Mouse (Mus musculus) heart, adult 2 months (tissue): Measurements from ENCODE around the gene Dhx15. TPM values are rescaled to one million over a fixed set of nuclear protein-coding genes. Genes with fewer than 3 reads are reported as not detected.

Experiments used
- DNase-seq, 2 experiments: peaks; one replicate each; pipeline ENCODE4 v3.0.0; 2021
- H3K27ac ChIP-seq: fragments of 200-600 bp; 2 replicates; pipeline ENCODE4 v1.8.1; 2022
- H3K27me3 ChIP-seq: fragments of 200-500 bp; 2 replicates; pipeline ENCODE4 v1.6.1; 2012; ENCODE audit warnings: mild to moderate bottlenecking, low read length, inconsistent platforms, mixed read lengths; ENCODE audit not compliant: control insufficient read depth, insufficient read depth
- H3K36me3 ChIP-seq: fragments of 200-500 bp; 2 replicates; pipeline ENCODE4 v1.6.1; 2012; ENCODE audit warnings: low read length, inconsistent platforms; ENCODE audit not compliant: control insufficient read depth, insufficient read depth
- H3K4me1 ChIP-seq: fragments of 200-500 bp; 2 replicates; pipeline ENCODE4 v1.6.1; 2011; ENCODE audit warnings: low read length; ENCODE audit not compliant: control insufficient read depth, insufficient read depth
- H3K4me3 ChIP-seq: fragments of 200-600 bp; 2 replicates; pipeline ENCODE4 v1.8.1; 2022
- H3K79me2 ChIP-seq: fragments of 200-500 bp; replicated peaks from 2 replicates; pipeline ENCODE4 v1.6.1; 2012; ENCODE audit warnings: mild to moderate bottlenecking, inconsistent platforms, low read length, moderate library complexity, mixed read lengths; ENCODE audit not compliant: control insufficient read depth, insufficient read depth
- H3K9ac ChIP-seq: fragments of 200-500 bp; 2 replicates; pipeline ENCODE4 v1.6.1; 2012; ENCODE audit warnings: low read depth, mild to moderate bottlenecking, control low read depth, inconsistent platforms, low read length, mixed read lengths
- CTCF ChIP-seq: fragments of 200-600 bp; IDR thresholded peaks from 2 replicates; pipeline ENCODE4 v1.8.1; 2022; ENCODE audit warnings: antibody characterized with exemption, mild to moderate bottlenecking, moderate library complexity
- EP300 ChIP-seq: fragments of 200-500 bp; IDR thresholded peaks from 2 replicates; pipeline ENCODE4 v1.6.1; 2011; ENCODE audit warnings: low read depth, low read length, control low read depth; ENCODE audit not compliant: insufficient read depth
- POLR2A ChIP-seq: fragments of 200-500 bp; IDR thresholded peaks from 2 replicates; pipeline ENCODE4 v1.6.1; 2011; ENCODE audit warnings: mild to moderate bottlenecking, low read depth, low read length, control low read depth; ENCODE audit not compliant: insufficient read depth
- WGBS: fragments of 180-500 bp; shearing (Covaris S2); methylation state at CpG from one replicate; pipeline ENCODE4 v1.1.7; 2018; 5-methylcytosine and 5-hydroxymethylcytosine counted together
- intact Hi-C: fragments of 180-260 bp; cut with DNase I; formaldehyde crosslinking; loops from one replicate; pipeline ENCODE4 v1.15.1; 2025
- polyA plus RNA-seq: library from polyadenylated mRNA; depleted of rRNA; stranded (reverse); fragments of >200 nt; gene quantifications from 2 replicates; pipeline ENCODE4 v1.2.3, GENCODE M21; 2012
- total RNA-seq, 2 experiments: library from RNA; stranded (reverse); gene quantifications; 2 replicates each; pipeline ENCODE4 v1.2.3; 2021

Dhx15 gene
- total and polyA plus RNA-seq, 3 experiments = 24.0 to 54.8 (median 54.1) TPM

DNA sequence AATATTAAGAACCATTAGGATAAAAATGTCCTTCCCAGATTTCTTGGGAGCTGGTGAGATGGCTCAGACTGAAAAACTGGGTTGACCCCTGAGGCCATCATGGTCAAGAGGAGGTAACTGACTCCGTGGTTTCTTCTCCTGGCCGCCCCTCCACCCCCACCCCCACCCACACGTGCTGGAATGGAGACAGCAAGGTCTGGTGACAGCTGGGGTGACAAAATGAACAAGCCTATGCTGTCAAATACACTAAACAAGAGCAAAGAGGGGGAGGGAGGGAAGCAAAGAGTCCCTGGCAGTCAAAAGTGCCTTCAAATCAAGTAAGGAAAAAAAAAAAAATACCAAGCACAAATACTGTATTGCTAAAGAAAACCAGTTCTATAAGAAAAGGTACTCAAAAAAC lies 2.1 kb downstream of the Dhx15 start:
- no peak overlapping the region for H3K9ac ChIP-seq
- DNase-seq = no peak
- H3K27ac ChIP-seq = no peak overlapping the region
- intact Hi-C loops = no loop called here
- peaks cover 29% of the 10 kb centered on the region for H3K36me3 ChIP-seq
- TF ChIP-seq POLR2A = no peak
- no peak for TF ChIP-seq CTCF
- TF ChIP-seq EP300 = no peak
- H3K27me3 ChIP-seq = no peaks in the 10 kb centered on the region
- H3K4me1 ChIP-seq = peaks cover 14% of the 10 kb centered on the region
- peaks cover 9% of the 10 kb centered on the region for H3K79me2 ChIP-seq
- 15% methylated on average over 3 of the region's 3 CpGs for WGBS
- H3K4me3 ChIP-seq = peak overlapping the region; percentile 92

GRCm38 (mm10) chr5:52177326-52177725 lies 13.0 kb downstream of the Dhx15 start:
- no peak for DNase-seq
- Histone ChIP-seq H3K36me3 (peaks cover 26% of the 10 kb centered on the region), H3K27me3 (no peaks in the 10 kb centered on the region), H3K4me1 (no peaks in the 10 kb centered on the region; the same call in 1 of the 2 replicates), H3K4me3 (no peak overlapping the region), H3K27ac (no peak overlapping the region), H3K9ac (no peak overlapping the region), H3K79me2 (no peaks in the 10 kb centered on the region)
- 85% methylated on average over 1 of the region's 1 CpGs for WGBS
- intact Hi-C loops = no loop called here
- TF ChIP-seq POLR2A (no peak), EP300 (no peak), CTCF (no peak)

DNA sequence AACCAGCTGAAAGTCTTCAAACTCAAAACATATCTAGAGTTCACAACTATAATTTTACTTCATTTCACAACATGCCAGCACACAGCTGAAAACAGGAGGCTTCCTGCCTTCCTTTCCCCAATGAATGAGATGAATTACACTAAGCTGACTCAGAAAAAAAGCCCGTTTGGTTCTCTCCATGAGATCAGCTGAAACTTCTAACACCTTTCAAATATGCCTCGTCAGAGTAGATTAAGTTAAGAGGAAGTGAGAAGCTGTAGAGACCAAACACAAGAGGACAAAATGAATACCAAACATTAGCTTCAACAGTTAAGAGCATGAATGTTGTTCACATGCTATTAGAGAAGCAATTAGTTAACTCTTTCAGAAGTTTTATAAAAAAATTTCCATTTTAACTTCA lies 21.8 kb downstream of the Dhx15 start:
- H3K79me2 ChIP-seq = no peaks in the 10 kb centered on the region
- intact Hi-C loops = no loop called here
- TF ChIP-seq CTCF (no peak), POLR2A (no peak), EP300 (no peak)
- H3K4me1 ChIP-seq = no peaks in the 10 kb centered on the region
- H3K4me3 ChIP-seq = no peak overlapping the region
- no peak overlapping the region for H3K9ac ChIP-seq
- WGBS = 12% methylated on average over 2 of the region's 2 CpGs
- peaks cover 32% of the 10 kb centered on the region for H3K36me3 ChIP-seq
- H3K27ac ChIP-seq = no peak overlapping the region
- H3K27me3 ChIP-seq = no peaks in the 10 kb centered on the region
- no peak for DNase-seq

DNA sequence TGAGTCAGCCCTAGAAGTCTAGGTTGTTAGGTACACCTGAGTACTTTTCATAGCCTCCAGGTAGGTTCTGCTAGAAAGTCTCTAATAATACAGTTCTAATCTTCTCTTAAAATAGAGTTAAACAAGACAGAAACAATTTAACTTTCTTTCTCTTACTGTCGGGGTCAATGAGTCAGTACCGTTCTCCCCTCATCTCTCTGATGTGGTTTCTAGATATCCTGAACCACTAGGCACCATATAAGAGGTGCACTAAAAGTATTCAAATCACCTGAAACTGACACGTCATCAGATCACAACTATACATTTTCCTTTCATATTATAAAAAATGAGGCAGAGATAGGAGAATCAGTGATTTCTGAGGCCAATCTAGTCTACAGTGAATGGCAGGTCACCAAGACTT lies 41.2 kb downstream of the Dhx15 start:
- Histone ChIP-seq H3K4me3 (no peak overlapping the region), H3K4me1 (no peaks in the 10 kb centered on the region; the same call in 1 of the 2 replicates), H3K9ac (no peak overlapping the region), H3K27me3 (no peaks in the 10 kb centered on the region), H3K27ac (no peak overlapping the region), H3K79me2 (no peaks in the 10 kb centered on the region), H3K36me3 (peaks cover 10% of the 10 kb centered on the region)
- TF ChIP-seq EP300 (no peak), POLR2A (no peak), CTCF (no peak)
- DNase-seq = no peak
- intact Hi-C loops = no loop called here
- 95% methylated on average over 3 of the region's 3 CpGs for WGBS

- Histone ChIP-seq H3K27ac (no peak overlapping the region), H3K79me2 (no peaks in the 10 kb centered on the region), H3K4me3 (no peak overlapping the region), H3K27me3 (no peaks in the 10 kb centered on the region), H3K36me3 (peaks cover 10% of the 10 kb centered on the region), H3K9ac (no peak overlapping the region), H3K4me1 (no peaks in the 10 kb centered on the region; the same call in 1 of the 2 replicates)
- DNase-seq = no peak
- TF ChIP-seq CTCF (no peak), POLR2A (no peak), EP300 (no peak)
- intact Hi-C loops = no loop called here
- WGBS = 60% methylated on average over 4 of the region's 4 CpGs
Observed at GRCm38 (mm10) chr5:52147141-52147540, 43.2 kb downstream of the Dhx15 start.

DNA sequence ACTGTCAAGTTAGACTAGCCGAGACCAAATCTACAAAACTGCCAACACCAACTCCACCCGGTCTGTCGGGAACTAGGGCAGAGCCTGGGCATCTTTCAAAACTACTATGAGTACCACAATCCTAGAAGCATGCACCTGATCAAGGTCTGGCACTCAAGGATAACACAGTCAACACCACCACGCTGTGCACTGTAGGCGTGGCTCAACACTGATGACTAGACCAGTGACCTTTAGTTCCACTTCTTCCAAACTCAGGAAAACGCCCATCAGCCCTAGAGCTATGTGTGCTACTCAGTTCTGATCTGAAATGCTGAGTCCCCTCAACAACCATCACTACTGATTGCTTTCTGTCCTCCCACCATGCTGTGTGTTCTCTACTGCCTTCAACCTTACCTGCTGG lies 44.6 kb downstream of the Dhx15 start:
- H3K27ac ChIP-seq = no peak overlapping the region
- no peak overlapping the region for H3K4me3 ChIP-seq
- H3K27me3 ChIP-seq = no peaks in the 10 kb centered on the region
- TF ChIP-seq CTCF (no peak), POLR2A (no peak), EP300 (no peak)
- H3K36me3 ChIP-seq = peaks cover 10% of the 10 kb centered on the region
- H3K9ac ChIP-seq = no peak overlapping the region
- 80% methylated on average over 6 of the region's 6 CpGs for WGBS
- intact Hi-C loops = no loop called here
- H3K79me2 ChIP-seq = no peaks in the 10 kb centered on the region
- no peaks in the 10 kb centered on the region; the same call in 1 of the 2 replicates for H3K4me1 ChIP-seq
- no peak for DNase-seq
